7 mouse cellular contexts compared by ENCODE assay signal in genomic region chr12:39510073-39510812, GRCm38 (mm10).
DNase-seq lines count a peak whose midpoint lies in the region; ATAC-seq and TF ChIP-seq lines count a peak whose summit lies in the region.

No protein-coding gene starts in this region.

- peak overlapping the region; percentile 53 for H3K4me2 ChIP-seq in forebrain, embryonic 13.5 days

- peak; percentile 96 for ATAC-seq in cerebellum, adult (ENCODE audit: insufficient number of reproducible peaks, low FRiP score, low TSS enrichment)
- peak; percentile 95 for ATAC-seq in forebrain, embryonic 13.5 days

- H3K4me1 ChIP-seq in forebrain, embryonic 13.5 days: peaks cover 5% of the 10 kb centered on the region; the same call in 1 of the 2 replicates
- H3K4me1 ChIP-seq in hindbrain, embryonic 10.5 days (replicated peaks): peaks cover 4% of the 10 kb centered on the region

- DNase-seq in NIH3T3 (ENCODE audit: low read depth): peak; percentile 82
- peak; percentile 59 for DNase-seq in hindbrain, embryonic 10.5 days (ENCODE audit: low spot score)
- peak; percentile 74 to 78 for DNase-seq in layer of hippocampus, adult 2 months (ENCODE audit: low spot score in 2 of 2)
- peak; percentile 71 for DNase-seq in lung, postnatal 10 days
- peak; percentile 67 for DNase-seq in right cerebral cortex, adult 18-20 months

- peak; percentile 92 for TF ChIP-seq CTCF in layer of hippocampus, adult 2 months (conservative IDR thresholded peaks at IDR 0.05)

- no peak overlapping the region for H3K27ac ChIP-seq in forebrain, embryonic 13.5 days
- H3K27ac ChIP-seq in hindbrain, embryonic 10.5 days: no peak overlapping the region
- no peak overlapping the region for H3K27ac ChIP-seq in layer of hippocampus, adult 2 months

- no peaks in the 10 kb centered on the region for H3K9me3 ChIP-seq in forebrain, embryonic 13.5 days (replicated peaks)
- no peaks in the 10 kb centered on the region for H3K9me3 ChIP-seq in hindbrain, embryonic 10.5 days

- H3K36me3 ChIP-seq in forebrain, embryonic 13.5 days (ENCODE audit: poor library complexity, severe bottlenecking): no peaks in the 10 kb centered on the region
- no peaks in the 10 kb centered on the region for H3K36me3 ChIP-seq in hindbrain, embryonic 10.5 days

- no peaks in the 10 kb centered on the region for H3K27me3 ChIP-seq in forebrain, embryonic 13.5 days
- no peaks in the 10 kb centered on the region for H3K27me3 ChIP-seq in hindbrain, embryonic 10.5 days (ENCODE audit: insufficient read depth, poor library complexity, severe bottlenecking)

- peak overlapping the region; percentile 23 for H3K4me3 ChIP-seq in forebrain, embryonic 13.5 days
- peak overlapping the region; percentile 35 for H3K4me3 ChIP-seq in hindbrain, embryonic 10.5 days
- peak overlapping the region; percentile 38 for H3K4me3 ChIP-seq in layer of hippocampus, adult 2 months

- 11% methylated on average over 13 of the region's 13 CpGs for WGBS in forebrain, embryonic 13.5 days
- WGBS in hindbrain, embryonic 10.5 days: 17% methylated on average over 13 of the region's 13 CpGs

- H3K9ac ChIP-seq in forebrain, embryonic 13.5 days: peak overlapping the region; percentile 32; the same call in 1 of the 2 replicates
